Mouse (Mus musculus): ENCODE results near the gene Phf13. TPM values are rescaled to one million over a fixed set of nuclear protein-coding genes. Genes with fewer than 3 reads are reported as not detected.
A peak's percentile ranks its signal among the peaks of the same experiment; 100 is the strongest.

Gene Phf13
- total RNA-seq, 2 experiments from 2014 or later = 12.4 to 13.2 TPM

DNA sequence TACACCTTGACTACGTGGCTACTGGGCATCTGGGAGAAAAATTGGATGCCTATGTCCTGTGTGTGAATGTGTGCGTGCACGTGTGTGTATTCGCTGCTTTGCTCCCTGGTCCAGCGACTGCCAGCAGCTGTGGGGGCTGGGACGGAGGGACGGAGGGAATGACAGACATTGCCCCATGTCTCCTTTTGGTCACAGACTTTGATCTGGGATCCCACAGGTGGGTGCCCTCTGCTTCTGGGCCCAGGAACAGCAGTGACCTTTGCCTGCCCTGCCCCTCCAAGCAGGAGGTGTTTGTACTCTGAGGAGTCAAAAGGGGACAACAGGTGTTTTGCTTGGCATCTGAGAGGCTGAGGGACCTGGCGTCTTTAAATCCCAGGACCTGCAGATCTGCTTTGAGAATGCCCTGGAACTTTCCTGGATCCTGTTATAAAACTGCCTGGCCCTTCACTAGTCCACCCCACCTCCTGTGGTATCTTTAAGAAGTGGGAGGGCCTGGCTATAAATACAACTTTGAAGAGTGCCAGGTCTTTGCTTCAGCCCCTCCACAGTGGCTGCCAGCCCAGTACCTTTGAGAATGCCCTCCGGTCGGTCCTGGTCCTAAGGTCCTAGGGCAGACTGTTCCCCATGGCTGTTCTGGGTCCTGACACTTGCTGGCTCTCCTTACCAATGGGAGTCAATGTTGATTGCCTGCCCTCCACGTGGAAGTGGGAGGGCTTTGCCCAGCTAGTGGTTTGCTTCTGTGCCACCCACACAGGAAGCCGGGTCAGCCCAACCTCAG lies 17.2 kb upstream of the Phf13 start:
- DNase-seq (ENCODE audit: low spot score in 2 of 2) = no peak

- no peak for DNase-seq (ENCODE audit: low spot score in 2 of 2)
Observed at GRCm38 (mm10) chr4:152012109-152012508, 16.1 kb upstream of the Phf13 start.

DNA sequence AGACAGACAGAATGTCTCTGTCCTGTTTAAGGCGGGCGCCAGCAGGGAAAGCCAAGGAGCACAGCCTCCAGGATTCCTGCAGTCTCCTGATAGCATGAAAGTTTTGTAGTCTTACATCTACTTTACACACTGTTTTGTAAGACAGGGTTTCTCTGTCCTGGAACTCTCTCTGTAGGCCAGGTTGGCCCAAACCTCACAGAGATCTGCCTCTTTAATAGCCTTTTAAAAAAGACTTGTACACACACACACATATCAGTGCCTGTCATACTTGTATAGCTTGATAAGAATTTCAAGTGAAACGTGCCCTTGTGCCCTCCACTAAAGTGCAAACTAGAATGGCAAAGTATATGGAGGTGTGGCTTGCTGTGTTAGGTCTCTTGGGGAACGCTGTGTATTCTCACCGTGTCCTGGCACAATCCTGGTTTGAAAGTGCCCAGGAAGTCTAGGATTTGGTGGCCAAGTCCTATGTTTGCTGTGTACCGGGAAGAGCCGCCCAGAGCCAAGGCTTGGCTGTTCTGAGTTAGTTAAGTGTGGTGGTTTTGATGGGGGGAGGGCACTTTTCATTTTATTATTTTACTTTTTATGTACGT lies 15.2 kb upstream of the Phf13 start:
- DNase-seq (ENCODE audit: low spot score in 2 of 2) = no peak

GRCm38 (mm10) chr4:152010707-152011134 lies 14.7 kb upstream of the Phf13 start:
- peak in 1 of 2 experiments; percentile 33 for DNase-seq (ENCODE audit: low spot score in 2 of 2)

DNA sequence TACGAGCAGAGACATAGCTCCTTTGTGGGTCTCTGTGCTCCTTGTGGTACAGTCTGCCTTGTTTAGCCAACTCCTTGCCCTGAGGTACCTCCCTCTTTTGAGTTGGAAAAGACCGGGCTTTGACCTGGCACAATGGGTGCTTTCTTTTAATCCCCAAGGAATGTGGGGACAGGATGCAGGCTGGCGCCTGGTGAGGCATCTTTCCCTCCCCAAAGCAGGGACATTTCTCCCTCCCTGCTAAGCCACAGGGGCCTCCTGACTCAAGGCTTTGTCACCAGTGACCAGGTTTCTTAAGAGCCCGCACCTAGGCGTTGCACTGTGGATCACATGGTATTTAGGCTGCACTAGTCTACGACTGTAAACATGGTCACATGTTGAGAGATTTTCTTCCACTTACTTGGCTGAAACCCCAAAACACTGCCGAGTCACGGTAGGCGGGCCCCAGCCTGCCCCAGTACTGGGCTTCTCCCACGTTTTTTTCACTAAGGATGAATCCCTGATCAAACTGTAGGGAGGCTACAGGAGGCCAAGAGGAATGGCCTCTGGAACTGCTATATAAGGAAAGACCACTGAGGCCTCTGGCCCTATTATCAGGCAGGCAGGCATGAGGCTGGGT lies 14.1 kb upstream of the Phf13 start:
- peak in 1 of 2 experiments; percentile 43 for DNase-seq (ENCODE audit: low spot score in 2 of 2)

DNA sequence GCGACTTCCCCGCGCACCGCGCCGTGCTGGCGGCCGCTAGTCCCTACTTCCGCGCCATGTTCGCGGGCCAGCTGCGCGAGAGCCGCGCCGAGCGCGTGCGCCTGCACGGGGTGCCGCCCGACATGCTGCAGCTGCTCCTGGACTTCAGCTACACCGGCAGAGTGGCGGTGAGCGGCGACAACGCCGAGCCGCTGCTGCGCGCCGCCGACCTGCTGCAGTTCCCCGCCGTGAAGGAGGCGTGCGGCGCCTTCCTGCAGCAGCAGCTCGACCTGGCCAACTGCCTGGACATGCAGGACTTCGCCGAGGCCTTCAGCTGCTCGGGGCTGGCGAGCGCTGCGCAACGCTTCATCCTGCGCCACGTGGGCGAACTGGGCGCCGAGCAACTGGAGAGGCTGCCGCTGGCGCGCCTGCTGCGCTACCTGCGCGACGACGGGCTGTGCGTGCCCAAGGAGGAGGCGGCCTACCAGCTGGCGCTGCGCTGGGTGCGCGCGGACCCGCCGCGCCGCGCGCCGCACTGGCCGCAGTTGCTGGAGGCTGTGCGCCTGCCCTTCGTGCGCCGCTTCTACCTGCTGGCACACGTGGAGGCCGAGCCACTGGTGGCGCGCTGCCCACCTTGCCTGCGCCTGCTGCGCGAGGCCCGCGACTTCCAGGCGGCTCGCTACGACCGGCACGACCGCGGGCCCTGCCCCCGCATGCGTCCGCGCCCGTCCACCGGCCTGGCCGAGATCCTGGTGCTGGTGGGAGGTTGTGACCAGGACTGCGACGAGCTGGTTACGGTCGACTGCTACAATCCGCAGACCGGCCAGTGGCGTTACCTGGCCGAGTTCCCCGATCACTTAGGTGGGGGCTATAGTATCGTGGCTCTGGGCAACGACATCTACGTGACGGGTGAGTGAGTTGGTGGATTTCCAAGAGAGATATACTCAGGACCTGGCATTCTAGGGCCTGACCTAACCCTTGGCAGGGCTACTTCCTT lies 13.3 kb upstream of the Phf13 start:
- DNase-seq (ENCODE audit: low spot score in 2 of 2) = peak in 1 of 2 experiments; percentile 42

GRCm38 (mm10) chr4:152008622-152009075 lies 12.6 kb upstream of the Phf13 start, which contains the start of gene Klhl21:
TSS of gene Klhl21 (plus strand) at chr4:152008803.
- peak; percentile 97 for DNase-seq (ENCODE audit: low spot score in 2 of 2)

DNA sequence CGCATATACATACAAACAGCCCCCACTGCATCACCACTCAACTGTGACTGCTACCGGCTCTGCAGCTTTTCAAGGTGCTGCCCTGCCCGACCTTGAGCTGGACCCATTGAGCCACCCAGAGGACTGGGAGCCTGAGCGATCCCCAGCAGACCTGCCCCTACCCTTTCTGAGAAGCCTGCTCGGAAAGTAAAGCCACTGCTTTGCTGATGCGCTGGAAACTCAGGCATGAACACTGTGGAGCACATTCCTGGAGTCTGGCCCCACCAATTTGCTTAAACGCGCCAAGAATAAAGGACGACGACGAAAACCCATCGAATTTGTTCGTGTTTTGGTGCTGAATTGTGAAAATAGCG lies 12.1 kb upstream of the Phf13 start:
- DNase-seq (ENCODE audit: low spot score in 2 of 2) = no peak

DNA sequence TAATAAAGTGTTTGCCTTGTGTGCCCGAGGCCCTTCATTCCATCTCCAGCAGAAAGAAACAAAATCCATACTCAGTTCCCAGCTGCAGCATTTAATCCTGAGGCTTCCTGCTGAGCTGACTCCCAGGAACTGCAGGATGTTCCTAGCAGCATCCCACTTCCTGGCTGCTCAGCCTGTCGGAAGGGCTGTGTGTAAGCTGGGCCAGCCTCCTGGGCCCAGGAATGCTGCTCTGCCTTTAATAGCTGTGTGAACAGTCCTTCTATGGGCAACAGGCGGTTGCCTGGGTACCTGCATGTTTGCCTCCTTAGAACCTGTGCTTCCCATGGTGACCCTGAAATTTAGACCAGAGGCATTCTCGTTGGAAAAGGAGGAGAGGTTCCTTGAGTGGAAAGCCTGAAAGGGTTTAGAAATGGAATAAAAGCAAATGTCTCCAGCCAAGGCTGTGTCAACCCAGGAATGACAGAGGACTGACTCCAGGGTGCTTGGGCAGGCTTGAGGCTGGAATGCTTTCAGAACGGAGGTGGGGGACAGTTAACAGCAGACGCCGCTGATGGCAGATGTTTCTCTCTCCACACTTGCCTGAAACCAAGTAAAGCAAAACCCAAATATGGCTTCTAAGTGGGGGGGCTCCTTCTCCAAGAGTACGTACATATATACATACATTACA lies 11.6 kb upstream of the Phf13 start:
- DNase-seq (ENCODE audit: low spot score in 2 of 2) = no peak

DNA sequence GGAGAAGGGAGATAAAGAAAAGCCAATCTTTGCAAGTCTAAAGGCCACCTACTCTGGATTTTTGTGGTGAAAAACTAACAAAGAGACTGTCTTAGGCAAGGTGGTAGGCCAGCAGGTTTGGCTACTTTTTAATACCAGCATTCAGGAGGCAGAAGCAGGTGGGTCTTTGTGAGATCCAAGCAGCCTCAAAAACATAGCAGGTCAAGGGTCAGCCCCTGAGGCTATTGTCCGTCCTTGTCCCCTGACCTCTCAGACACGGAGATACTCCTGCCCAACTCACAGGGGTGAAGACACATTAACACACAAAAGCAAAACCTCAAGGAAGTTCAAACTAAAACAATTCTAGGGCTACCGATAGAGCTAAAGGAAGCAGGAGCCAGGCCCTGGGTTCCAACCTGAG lies 10.8 kb upstream of the Phf13 start:
- no peak for DNase-seq (ENCODE audit: low spot score in 2 of 2)

DNA sequence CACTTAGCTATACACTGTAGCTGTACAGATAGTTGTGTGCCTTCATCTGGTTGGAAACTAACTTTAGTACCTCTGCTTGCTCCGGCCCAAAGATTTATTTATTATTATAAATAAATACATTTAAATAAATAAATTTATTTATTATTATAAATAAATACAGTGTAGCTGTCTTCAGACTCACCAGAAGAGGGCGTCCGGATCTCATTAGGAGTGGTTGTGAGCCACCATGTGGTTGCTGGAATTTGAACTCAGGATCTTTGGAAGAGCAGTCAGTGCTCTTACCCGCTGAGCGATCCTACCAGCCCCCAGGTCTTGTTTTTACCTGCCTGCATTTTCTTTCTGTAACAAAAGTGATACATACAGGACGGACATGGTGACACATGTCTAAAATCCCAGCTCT lies 10.1 kb upstream of the Phf13 start:
- DNase-seq (ENCODE audit: low spot score in 2 of 2) = no peak

DNA sequence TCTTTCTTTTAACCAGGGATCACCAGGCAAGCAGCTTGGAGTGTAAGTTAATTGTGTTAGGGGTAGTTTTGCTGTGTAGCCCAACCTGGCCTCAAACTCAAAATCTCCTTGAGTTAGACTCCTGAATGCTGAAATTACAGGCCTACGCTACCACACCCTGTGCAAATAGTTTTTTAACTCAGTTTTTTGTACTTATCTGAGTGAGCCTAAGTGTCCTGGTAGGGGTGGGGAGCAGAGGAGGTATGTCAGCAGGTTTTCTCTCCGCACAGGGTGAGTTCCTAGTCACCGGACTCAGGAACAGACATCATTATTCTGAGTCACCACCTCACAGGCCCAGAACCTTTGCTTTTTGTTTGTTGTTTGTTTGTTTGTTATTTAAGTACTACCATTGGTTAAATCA lies 6.0 kb upstream of the Phf13 start:
- no peak for DNase-seq (ENCODE audit: low spot score in 2 of 2)

DNA sequence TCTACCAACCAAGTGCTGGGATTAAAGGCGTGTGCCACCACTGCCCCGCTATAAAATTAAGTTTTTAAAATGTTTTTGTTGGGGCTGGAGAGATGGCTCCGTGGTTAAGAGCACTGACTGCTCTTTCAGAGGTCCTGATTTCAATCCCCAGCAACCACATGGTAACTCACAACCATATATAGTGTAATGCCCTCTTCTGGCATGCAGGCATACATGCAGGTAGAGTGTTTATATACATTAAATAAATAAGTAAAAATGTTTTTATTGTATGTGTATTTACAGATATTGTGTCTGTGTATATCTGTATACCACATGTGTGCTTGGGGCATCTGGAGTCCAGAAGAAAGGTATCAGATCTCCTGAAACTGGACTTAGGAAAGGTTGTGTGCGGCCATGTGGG lies 5.3 kb upstream of the Phf13 start:
- DNase-seq (ENCODE audit: low spot score in 2 of 2) = no peak

DNA sequence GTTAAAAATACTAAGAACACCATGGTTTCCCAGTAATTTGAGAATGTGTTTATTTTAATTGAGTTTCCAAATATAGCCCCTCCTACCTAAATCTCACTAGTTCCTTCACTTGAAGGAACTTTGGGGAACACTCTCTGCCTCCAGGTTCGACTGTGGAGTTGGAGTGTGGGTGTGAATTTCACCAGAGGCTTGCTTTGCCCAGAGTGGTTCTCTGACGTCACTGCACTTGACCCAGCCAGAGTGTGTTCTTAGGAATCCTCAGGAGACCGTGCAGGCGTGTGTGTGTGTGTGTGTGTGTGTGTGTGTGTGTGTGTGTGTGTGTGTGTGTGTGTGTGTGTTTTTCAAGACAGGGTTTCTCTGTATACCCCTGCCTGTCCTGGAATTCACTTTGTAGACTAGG lies 4.8 kb upstream of the Phf13 start:
- no peak for DNase-seq (ENCODE audit: low spot score in 2 of 2)

DNA sequence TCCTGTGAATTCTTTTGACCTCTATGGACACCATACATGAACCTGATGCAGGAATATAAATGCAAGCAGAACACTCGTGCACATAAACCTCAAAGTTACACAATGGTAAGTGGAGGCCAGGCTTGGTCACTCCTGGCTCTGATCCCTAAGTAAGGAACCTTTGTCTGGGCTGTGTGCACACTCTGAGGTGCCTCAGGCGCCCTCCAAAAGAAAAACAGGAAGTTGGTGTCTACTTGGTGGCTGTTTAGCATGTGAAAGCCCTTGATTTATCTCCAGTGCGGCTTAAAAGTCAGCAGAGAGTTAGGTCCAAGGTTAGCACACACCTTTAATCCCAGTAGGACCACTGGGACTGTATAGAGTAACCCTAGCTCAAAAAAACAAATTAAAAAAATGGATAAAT lies 3.4 kb upstream of the Phf13 start:
- DNase-seq (ENCODE audit: low spot score in 2 of 2) = no peak

DNA sequence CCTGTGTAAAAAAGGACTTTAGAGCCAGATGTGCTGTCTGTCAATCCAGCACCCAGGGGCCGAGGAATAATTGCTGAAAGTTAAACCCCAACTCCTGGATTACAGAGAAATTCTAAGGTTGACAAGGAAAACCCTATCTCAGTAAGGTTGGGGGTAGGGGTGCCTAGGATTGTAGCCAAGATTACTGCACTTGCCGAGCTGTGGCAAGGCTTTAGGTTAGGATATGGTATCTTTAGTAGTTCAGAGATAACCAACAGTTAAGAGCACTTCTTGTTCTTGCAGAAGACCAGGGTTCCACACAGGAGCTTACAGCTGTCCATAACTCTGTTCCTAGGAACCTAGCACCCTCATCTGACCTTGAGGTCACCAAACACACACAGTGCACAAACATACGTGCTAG lies 1.6 kb upstream of the Phf13 start:
- no peak for DNase-seq (ENCODE audit: low spot score in 2 of 2)

- no peak for DNase-seq (ENCODE audit: low spot score in 2 of 2)
Observed at GRCm38 (mm10) chr4:151996951-151997222, 829 bp upstream of the Phf13 start.

DNA sequence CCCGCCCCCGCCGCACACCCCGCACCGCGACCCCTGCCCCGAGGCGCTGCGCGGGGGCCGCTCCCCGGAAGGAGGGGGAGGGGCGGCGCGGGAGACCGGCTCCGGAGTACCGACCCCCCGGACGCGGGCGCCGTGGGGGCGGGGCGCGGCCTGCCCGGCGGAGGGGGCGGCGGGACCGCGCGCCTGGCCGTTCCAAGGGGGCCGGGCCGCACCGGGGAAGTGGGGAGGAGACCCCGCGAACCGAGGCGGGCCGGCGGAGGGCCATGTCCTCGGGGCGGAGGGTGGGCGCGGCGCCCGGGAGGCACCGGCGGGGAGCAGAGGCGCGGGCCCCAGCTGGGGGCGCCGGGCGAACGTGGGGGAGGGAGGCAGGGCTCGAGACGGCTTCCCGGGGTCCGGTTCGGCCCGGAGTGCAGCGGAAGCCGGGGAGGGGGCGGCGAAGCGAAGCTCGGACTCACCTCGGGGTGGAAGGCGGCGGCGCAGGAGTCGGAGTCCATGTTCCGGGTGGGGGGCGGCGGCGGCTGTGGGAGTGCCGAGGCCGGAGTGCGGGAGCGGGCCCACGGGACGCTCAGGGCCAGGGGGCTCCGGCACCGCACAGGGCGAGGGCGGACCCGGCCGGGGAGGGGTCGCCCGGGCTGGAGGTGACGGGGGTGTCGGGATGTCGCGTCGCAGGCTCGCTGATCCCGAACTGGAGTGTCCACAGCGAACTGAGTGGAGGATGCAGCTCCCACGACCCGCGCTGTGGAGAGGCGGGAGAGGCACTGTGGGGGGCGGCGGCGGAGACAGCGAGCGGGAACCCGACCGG lies 486 bp downstream of the Phf13 start:
- peak; percentile 50 to 63 for DNase-seq (ENCODE audit: low spot score in 2 of 2)

GRCm38 (mm10) chr4:151994228-151995171 lies 1.6 kb downstream of the Phf13 start:
- peak; percentile 51 to 52 for DNase-seq (ENCODE audit: low spot score in 2 of 2)

All from adrenal gland, adult 18-20 months (tissue).